Mouse (Mus musculus) embryo, embryonic 9.5 days (tissue): ENCODE results near the gene Dync1i2.
A peak's percentile ranks its signal among the peaks of the same experiment; 100 is the strongest.

Experiments
- DNase-seq: peaks from one replicate; pipeline ENCODE4 v3.0.0-alpha.2; 2017; ENCODE audit errors: extremely low spot score

The Dync1i2 gene

DNA sequence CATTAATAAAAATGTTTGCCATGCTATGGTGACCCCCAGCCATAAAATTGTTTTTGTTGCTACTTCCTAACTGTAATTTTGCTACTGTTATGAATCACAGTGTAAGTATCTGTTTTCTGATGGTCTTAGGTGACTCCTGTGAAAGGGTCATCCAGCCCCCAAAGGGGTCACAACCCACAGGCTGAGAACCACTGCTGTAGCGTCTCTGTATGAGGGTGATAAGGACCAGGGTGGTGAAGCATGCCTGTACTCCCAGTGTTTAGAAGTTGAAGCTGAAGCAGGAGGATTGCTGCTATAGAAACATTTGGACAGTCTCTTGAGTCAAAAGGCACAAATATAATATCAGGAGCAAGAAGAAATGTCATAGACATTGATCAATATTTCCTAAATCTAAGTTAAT is 57.8 kb downstream of the Dync1i2 start:
- no peak for DNase-seq

DNA sequence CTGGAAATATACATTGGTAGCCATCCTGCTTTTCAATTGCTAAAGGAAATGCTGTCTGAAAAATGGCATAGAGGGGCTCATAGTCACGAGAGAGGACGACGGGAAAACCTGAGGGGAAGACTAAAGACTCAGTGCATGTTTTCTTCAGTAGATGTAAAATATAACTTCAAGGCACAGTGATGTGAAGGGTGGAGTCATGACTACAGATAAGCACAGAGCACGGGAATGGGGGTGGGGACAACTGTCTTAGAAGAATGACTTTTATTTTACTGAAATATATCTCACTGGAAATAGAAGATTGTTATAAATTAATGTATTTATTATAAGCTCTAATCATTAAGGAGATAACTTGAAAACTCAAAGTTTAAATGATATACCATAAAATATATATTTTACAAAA is 58.6 kb downstream of the Dync1i2 start:
- no peak for DNase-seq

DNA sequence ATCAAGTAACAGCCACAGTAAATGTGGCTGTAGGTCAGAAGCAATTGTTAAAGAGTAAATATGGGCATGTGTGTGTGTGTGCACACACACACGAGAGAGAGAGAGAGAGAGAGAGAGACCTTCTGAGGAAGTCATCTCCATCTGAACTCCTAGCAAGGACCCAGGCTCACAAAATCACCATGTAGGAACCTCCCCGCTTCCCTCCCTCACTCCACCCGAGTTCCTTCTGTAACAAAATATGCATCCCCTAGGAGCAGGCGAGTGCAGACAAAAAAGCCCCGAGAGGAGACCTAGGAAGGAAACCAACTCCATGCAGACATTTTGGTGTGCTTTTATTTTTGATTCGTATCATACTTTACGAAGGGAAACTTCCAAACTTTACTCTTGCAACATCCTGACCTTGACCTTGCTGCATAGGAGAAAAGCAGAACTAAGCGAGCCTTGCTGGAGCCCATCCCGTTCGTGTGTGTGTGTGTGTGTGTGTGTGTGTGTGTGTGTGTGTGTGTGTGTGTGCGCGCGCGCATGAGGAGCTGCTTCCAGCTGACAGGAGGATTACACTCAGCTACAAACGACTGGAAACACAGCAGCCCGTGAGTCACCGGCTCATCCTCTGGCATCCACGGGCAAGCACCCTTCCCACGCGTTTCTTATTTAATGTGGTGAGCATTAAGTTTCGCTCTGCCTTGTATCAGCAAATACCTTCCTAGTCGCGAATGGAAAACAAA is 62.6 kb downstream of the Dync1i2 start:
- DNase-seq = no peak

DNA sequence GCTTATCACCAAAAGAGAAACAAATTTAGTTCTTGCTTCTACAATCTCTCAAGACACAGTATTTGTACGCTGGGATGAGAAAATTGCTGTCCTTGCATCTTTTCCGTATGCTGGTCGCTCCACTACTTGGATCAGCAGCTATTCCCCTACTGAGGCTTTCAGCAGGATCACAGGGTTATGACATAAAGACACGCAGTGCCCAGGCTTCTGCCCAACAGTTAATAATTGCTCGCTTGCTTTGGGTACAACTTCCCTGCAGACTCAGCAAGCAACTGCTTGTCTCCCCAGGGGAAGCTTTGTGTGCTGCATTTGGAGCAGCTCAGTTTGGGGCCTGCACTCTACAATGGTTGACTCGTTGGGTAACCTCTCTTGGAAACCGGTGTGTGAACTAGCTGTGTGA is 64.2 kb downstream of the Dync1i2 start:
- DNase-seq = no peak

DNA sequence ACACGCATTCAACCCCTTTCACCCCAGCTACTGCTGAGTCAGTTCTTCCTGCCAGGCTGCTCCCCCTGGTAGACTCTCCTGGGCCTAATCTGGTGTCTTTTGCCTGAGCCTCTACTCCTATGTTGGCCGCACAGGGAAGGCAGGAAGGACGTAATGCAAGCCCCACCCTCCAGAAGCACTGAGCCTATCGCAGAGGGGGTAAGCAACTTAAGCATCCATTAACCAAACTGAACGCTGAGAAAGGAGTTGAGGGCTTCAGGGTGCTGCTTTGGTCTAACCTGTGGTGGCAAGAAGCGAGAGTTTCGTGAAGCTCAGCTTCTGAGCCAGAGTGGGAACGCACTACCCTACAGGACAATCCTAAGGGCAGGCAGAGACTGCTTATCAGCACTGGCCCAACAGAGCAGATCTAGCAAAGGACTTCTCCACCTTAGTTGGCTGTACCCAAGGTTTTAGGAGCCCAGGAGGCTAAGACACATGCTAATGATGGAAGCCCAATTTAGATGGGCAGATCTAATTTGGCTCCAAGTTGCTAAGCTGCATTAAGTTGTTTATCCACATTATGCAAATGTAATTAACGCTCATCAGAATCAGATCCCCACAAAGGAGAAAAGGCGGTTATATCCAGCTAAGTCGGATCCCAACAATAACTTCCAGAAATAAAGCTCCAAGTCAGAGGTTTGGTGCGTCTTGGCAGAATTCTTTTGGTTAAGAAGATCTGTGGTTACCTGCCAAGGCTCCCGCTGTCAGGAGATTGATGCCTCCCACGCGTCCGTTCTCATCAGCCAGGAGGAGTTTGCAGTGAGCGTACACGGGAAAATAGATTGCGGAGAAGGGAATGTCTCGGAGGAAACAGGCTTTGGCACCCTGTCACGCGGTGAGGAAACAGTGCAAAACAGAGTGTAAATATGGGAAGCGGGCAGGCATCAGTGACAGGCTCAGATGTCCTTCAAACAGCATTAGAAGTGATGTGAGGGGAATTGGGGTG is 67.6 kb downstream of the Dync1i2 start:
- no peak for DNase-seq

DNA sequence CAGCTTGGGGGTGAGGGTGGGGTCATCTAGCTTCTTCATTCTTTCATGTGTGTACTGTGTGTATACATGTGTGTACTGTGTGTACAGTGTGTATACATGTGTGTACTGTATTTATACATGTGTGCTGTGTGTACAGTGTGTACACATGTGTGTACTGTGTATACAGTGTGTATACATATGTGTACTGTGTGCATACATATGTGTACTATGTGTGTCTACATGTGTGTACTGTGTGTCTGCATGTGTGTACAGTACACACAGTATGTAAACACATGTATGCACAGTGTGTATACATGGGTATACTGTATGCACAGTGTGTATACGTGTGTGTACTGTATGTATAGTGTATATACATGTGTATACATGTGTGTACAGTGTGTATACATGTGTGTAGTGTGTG is 70.5 kb downstream of the Dync1i2 start:
- DNase-seq = no peak

DNA sequence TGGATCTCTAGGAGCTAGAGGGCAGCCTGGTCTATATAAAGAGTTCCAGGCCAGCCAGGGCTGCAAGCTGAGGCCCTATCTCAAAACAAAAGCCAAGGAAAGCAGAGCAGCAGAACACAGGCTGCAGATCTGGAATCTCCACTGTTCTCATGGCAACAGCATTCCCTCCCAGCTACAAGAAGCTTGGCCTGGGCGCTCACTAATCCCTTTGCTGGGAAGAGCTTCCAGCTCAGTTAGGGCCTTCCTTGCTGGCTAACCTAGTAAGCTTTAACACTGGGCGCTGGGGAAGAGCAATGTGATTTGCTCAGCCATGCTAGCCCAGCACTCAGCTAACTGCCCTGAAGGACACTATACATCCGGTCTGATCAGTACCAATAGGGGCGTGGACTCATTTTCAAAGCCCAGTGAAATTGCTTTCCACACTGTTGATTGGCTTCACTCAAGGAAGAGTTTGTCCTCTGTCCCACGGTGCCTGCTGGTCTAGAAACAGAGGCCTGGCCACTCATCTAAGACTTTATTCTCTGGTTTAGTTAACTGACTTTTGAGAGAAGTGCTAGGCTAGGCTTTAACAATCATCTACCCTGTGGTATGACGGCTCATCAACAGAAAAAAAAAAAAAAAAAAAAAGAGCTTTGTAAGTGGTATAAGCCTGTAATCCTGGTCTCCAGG is 78.7 kb downstream of the Dync1i2 start:
- DNase-seq = peak; percentile 28

DNA sequence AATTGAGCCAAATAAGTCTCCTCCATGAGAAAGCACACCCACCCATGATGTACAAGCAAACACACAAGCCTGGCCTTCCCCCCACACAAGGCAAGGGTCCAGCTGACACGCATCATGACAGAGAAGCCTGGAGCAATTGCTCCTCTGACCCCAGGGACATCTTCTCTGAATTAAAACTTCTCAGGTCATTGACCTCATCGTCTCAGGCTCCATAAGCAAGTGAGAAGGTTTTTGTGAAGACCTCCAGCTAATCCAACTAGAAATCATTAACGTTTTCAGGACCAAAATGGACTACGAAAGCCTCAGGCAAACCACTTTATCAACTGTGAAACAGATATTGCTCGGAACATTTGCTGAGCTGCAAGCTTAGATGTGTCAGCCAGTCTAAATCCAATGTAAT is 80.1 kb downstream of the Dync1i2 start:
- DNase-seq = peak; percentile 42

DNA sequence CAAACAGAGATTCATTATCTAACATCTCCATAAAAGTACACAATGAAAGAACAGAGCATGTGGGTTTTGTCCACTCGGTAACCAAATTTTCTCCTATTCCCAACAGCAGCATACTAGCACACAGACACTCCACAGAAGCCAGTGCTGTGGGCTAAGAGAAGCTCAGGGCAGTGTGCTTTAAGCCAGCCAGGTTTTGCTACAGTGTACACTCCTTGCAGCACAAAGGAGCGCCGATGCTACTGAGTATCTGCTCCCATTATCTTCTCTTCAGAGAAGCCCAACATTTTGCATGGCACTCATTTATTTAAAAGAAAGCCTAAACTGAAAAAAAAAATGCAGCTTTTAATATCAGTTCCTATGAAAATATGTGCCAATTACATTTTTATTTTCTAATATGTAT is 82.5 kb downstream of the Dync1i2 start:
- no peak for DNase-seq

DNA sequence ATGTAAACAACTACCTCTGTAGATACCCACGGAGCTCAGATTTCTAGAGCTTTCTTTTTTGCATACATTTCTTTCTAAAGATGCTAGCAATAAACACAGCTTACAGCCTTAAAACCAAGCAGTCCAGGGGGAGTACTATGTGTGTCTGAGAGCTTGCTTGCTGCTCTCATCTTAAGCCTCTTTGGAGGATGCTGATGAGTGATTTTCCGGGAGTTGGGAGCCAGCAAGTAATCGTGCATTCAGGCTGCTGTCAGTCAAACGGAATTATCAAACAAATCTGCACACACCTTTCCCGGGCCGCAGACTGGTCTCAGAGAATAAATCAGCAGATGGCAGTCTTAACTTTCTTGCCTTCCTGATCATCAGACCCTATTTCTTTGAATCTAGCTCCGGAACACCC is 83.0 kb downstream of the Dync1i2 start:
- DNase-seq = no peak

DNA sequence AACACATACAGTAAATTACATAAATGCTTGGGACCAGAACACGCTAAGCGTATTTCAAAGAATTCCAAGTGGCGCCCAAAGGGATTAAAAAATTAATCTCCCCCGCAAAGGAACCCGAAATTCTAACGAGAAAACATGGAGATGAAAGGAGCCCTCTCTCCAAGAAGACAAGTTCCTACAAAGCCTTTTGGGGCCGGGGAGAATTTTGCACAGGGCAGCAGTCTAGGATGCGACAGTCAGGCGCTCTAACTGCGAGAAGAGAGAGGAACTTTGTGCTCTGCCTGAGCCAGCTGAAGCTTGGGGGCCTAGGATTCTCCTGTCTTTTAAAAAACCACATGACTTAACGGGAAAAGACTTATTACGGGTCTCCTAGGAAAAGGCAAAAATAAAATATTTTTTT is 84.3 kb downstream of the Dync1i2 start:
- no peak for DNase-seq

DNA sequence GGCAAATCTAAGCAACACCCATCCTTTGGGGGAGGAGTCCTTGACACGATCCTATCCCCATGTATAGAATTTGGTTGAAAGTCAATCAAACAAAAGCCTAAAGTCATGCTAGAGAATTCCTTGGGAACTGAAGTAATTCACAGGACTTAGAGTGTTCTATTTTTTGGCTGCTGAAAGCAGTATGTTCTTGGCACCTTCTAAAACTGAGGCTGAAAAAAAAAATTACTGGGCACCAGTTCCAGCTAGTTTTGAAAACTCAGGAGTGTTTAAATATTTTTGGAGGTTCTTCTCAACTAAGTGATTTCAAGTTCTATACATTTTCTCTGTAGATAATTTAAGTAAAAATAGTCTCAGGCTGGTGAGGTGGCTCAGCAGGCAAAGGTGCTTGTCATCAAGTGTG is 86.0 kb downstream of the Dync1i2 start:
- no peak for DNase-seq

DNA sequence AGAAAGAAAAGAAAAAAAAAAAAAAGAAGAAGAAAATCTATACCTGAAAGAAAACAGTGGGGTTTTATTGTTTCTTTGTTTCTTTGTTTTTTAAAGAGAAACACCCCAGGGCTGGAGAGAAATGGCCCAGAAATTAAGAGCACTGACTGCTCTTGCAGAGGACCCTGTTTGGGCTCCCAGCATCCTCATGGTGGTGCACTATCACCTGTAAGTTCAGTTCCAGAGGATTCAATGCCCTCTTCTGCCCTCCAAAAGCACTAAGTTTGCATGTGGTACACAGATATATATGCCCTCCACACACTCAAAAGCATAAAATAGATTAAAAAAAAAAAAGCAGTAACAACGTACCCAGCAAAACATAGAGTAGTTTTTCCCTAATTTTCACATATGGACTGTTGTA is 87.2 kb downstream of the Dync1i2 start:
- no peak for DNase-seq

DNA sequence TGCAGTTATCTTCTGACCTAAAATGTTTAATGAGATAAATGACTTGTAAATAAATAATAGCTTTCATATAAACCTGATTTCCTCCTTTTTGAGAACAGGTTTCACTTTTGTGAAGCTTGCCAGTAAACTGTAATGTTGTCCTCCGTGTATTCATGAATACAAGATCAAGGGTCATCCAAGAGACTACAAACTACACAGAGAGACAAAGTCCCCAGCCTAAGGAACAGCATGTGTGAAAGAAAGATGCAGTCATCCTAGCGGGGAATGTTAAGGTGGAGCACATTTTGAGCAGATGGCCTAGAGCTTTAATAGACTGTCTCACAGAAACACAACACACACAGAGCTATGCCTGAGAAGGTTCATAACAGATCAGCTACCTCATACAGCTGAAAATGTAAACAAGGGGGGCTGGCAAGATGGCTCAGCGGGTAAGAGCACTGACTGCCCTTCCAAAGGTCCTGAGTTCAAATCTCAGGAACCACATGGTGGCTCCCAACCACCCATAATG is 90.7 kb downstream of the Dync1i2 start:
- no peak for DNase-seq

DNA sequence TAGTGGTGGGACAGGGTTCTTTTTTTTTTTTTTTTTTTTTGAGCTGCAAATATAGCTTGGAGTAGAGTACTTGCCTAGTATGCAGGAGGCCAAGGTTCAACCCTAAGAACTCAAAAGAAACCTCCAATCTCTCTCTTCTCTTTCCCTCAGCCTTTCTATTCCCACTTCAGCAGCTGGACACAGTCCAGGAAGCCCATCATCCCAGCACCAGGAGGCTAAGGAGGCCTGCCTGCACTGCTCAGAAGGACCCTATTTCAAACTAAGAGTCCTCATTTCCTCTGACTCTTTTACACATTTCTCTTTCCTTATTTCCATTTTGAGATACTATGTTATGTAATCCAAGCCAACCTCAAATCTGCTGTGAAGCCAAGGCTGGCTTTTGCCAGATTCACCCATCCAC is 91.7 kb downstream of the Dync1i2 start:
- no peak for DNase-seq

DNA sequence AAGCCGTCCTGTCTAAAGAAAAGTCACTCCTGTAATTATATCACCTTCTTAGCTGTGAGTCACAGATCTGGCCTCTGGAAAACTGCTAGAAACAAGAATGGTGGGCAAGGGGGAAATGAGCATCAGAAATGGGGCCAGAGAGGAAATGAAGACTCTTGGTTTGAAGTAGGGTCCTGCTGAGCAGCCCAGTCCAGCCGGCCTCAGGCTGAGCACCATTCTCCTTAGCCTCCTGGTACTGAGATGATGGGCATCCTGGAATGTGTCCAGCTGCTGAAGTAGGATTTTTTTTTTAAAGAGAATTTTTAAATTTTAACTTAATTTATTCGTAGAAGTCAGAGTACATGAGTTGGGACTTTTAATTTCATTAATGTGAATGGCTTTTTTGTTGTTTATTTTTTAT is 93.3 kb downstream of the Dync1i2 start:
- DNase-seq = no peak

DNA sequence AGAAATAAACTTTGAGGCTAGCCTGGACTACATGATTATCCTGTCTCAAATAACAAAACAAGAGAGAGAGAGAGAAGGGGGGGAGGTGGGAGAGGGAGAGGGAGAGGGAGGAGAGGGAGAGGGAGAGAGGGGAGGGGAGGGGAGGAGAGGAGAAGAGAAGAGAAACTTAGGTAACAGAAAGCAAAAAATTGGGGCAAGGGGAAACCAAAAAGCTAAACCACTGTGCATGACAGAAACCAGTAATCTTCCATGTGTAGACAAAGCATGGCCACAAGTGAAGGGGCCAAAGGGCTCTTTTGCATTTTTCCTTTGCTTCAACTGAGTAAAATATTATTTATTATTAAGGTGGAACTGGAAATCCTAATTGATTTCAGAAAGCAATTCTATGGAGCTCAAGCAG is 94.9 kb downstream of the Dync1i2 start:
- DNase-seq = no peak

DNA sequence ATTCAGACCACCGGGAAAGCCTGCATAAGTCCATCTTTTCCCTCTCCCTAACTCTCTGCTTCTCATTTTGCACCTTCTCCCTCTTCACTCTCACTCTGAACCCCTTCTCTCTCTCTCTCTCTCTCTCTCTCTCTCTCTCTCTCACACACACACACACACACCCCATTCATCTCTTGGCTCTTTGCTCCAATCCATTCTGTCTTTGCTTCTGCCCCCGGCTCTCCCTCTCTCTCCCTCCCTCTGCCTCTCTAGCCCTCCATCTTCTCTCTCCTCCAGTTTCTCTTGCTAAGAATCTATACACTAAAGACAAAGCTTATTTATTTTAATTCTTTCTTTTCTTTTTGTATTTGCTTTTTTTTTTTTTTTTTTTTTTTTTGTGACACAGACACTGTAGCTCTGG is 98.2 kb downstream of the Dync1i2 start:
- DNase-seq = no peak

DNA sequence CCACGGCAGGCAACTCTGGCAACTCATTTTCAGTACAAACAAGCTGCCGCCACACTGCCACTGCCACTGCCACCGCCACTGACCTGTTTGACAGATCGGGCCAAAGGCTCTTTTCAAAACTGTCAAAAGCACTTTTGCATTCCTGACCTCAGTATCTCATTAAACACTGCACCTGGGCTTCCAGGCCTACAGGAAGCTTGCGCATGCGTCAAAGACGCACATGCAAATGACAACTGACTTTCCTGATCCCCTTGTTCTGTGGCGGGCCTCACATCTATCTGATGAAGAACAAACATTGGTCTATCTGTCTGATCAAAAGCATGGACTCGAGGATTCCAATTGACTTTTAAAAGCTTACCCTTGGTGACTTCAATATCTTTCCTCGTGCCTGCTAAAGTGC is 100.6 kb downstream of the Dync1i2 start:
- no peak for DNase-seq
